Mouse (Mus musculus) midbrain, postnatal 0 days (tissue): Measurements from ENCODE around the gene Olfr370. TPM values are rescaled to one million over a fixed set of nuclear protein-coding genes. Genes with fewer than 3 reads are reported as not detected.
A peak's percentile ranks its signal among the peaks of the same experiment; 100 is the strongest.

Experiments
- ATAC-seq: fragments of 200-750 bp; cut with Nextera tagmentation; 2 replicates; pipeline ENCODE4 v1.8.0; 2017; ENCODE audit warnings: moderate number of reproducible peaks, mild to moderate bottlenecking, moderate TSS enrichment, moderate library complexity; ENCODE audit not compliant: low FRiP score
- DNase-seq: peaks from one replicate; pipeline ENCODE4 v3.0.0-alpha.2; 2015; ENCODE audit warnings: low spot score
- H3K27ac ChIP-seq: fragments of 300-500 bp; sonication (generic); 2 replicates; pipeline ENCODE4 v1.5.1; 2014; ENCODE audit warnings: low read depth, mild to moderate bottlenecking, low read length, mixed read lengths
- H3K27me3 ChIP-seq: fragments of 300-500 bp; sonication (generic); 2 replicates; pipeline ENCODE4 v1.6.1; 2014; ENCODE audit warnings: low read length, control low read depth, mixed read lengths; ENCODE audit not compliant: insufficient read depth
- H3K36me3 ChIP-seq: fragments of 300-500 bp; sonication (generic); 2 replicates; pipeline ENCODE4 v1.6.1; 2014; ENCODE audit warnings: low read length, control low read depth, mixed read lengths; ENCODE audit not compliant: insufficient read depth
- H3K4me1 ChIP-seq: fragments of 300-500 bp; sonication (generic); 2 replicates; pipeline ENCODE4 v1.6.1; 2014; ENCODE audit warnings: mild to moderate bottlenecking, control low read depth, antibody characterized with exemption, low read length, mixed read lengths; ENCODE audit not compliant: insufficient read depth
- H3K4me2 ChIP-seq: fragments of 300-500 bp; sonication (generic); 2 replicates; pipeline ENCODE4 v1.6.1; 2014; ENCODE audit warnings: low read depth, mild to moderate bottlenecking, low read length, mixed read lengths; ENCODE audit not compliant: poor library complexity, severe bottlenecking
- H3K4me3 ChIP-seq: fragments of 300-500 bp; sonication (generic); 2 replicates; pipeline ENCODE4 v1.5.1; 2014; ENCODE audit warnings: low read depth, mild to moderate bottlenecking, low read length, moderate library complexity
- H3K9ac ChIP-seq: fragments of 300-500 bp; sonication (generic); replicated peaks from 2 replicates; pipeline ENCODE4 v1.6.1; 2014; ENCODE audit warnings: mild to moderate bottlenecking, low read length, moderate library complexity, mixed read lengths; ENCODE audit not compliant: poor library complexity, severe bottlenecking
- H3K9me3 ChIP-seq: fragments of 300-500 bp; sonication (generic); 2 replicates; pipeline ENCODE4 v1.6.1; 2016; ENCODE audit warnings: low read length, control low read depth
- CTCF ChIP-seq: IDR thresholded peaks from 2 replicates; pipeline ENCODE4 v1.5.1; 2016; ENCODE audit warnings: antibody characterized with exemption, mild to moderate bottlenecking
- WGBS: fragments of 180-500 bp; shearing (Covaris S2); extraction: QIAGEN DNeasy Blood & Tissue Kit; methylation state at CpG from one replicate; pipeline ENCODE4 v1.1.7; 2014; 5-methylcytosine and 5-hydroxymethylcytosine counted together
- polyA plus RNA-seq: library from polyadenylated mRNA; unstranded; fragments of >200 nt; fragmentation: Nextera tagmentation; extraction: Ambion mirVana; gene quantifications from 2 replicates; pipeline ENCODE4 v1.2.1, GENCODE M21; 2015
- total RNA-seq: library from RNA; depleted of rRNA; stranded (reverse); fragments of >200 nt; gene quantifications from 2 replicates; pipeline ENCODE4 v1.2.3, GENCODE M21; 2014

Olfr370 gene
- total and polyA plus RNA-seq, 2 experiments from 2014 or later: not detected

DNA sequence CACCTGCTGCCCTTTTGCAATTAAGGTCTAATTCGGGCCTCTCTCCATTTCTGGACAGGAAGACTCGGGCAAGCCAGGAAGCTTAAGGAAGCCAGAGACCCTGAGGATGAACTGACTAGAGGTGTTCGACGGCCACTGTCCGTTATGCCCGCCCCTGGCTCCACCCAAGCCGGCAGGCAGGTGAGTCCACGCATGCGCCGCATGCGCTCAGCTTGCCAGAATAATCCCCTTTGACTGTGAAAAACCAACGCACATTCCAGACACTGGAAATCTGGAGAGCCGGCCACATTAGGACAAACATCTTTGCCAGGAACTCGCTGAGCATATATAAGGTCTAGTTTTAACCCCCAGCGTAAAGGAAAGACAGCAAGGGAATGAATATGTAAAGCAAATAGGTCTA lies 47.7 kb downstream of the Olfr370 start:
- peaks cover 10% of the 10 kb centered on the region; the same call in 1 of the 2 replicates for H3K4me1 ChIP-seq
- WGBS: 81% methylated on average over 15 of the region's 15 CpGs
- TF ChIP-seq CTCF: no peak

GRCm38 (mm10) chr8:83584771-83585170 lies 49.2 kb downstream of the Olfr370 start:
- no peak for TF ChIP-seq CTCF
- Histone ChIP-seq H3K27me3 (no peaks in the 10 kb centered on the region), H3K36me3 (0 out of 2 replicates have a peak, but pooled peaks cover 3% of the 10 kb centered on the region), H3K4me3 (no peak overlapping the region), H3K27ac (no peak overlapping the region), H3K9ac (no peak overlapping the region), H3K9me3 (no peaks in the 10 kb centered on the region), H3K4me1 (peaks cover 11% of the 10 kb centered on the region; the same call in 1 of the 2 replicates), H3K4me2 (no peak overlapping the region)
- ATAC-seq (no peak), DNase-seq (no peak)
- 75% methylated on average over 1 of the region's 1 CpGs for WGBS

More for the DNA sequence above, 47.7 kb downstream of the Olfr370 start:
- Histone ChIP-seq H3K27me3 (no peaks in the 10 kb centered on the region), H3K4me3 (no peak overlapping the region), H3K9ac (no peak overlapping the region), H3K36me3 (0 out of 2 replicates have a peak, but pooled peaks cover 1% of the 10 kb centered on the region), H3K9me3 (no peaks in the 10 kb centered on the region), H3K4me2 (no peak overlapping the region), H3K27ac (no peak overlapping the region)
- ATAC-seq: no peak
- DNase-seq: no peak

DNA sequence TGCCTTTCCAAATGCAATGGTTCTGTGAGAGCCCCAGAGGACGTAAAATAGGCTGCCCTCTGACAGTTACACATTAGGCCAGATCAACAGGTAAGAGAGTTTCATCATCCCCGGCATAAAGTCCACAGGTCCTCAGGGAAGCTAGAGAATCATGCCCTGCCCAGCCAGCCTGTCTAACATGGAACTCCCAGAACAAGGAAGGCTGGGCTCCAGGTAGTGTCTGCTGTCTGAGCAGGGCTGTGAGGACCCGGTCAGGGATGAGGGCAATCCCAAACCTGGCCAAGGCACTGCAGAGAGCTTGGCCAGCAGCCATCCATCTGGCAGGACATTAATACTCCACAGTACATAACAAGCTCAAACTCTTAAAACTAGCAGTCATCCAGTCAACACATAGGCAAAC lies 49.8 kb downstream of the Olfr370 start:
- Histone ChIP-seq H3K9ac (no peak overlapping the region), H3K4me3 (no peak overlapping the region), H3K4me2 (no peak overlapping the region), H3K9me3 (no peaks in the 10 kb centered on the region), H3K36me3 (0 out of 2 replicates have a peak, but pooled peaks cover 3% of the 10 kb centered on the region), H3K27ac (no peak overlapping the region), H3K27me3 (no peaks in the 10 kb centered on the region), H3K4me1 (peaks cover 11% of the 10 kb centered on the region; the same call in 1 of the 2 replicates)
- TF ChIP-seq CTCF: no peak
- 86% methylated on average over 3 of the region's 3 CpGs for WGBS
- ATAC-seq (no peak), DNase-seq (no peak)

- 95% methylated on average over 6 of the region's 6 CpGs for WGBS
- Histone ChIP-seq H3K27me3 (no peaks in the 10 kb centered on the region), H3K9ac (no peak overlapping the region), H3K9me3 (no peaks in the 10 kb centered on the region), H3K4me1 (peaks cover 20% of the 10 kb centered on the region; the same call in 1 of the 2 replicates), H3K36me3 (0 out of 2 replicates have a peak, but pooled peaks cover 3% of the 10 kb centered on the region), H3K27ac (no peak overlapping the region), H3K4me3 (no peak overlapping the region), H3K4me2 (no peak overlapping the region)
- no peak for TF ChIP-seq CTCF
- DNase-seq: no peak
- ATAC-seq: no peak
Observed at GRCm38 (mm10) chr8:83587644-83588043, 52.1 kb downstream of the Olfr370 start.

DNA sequence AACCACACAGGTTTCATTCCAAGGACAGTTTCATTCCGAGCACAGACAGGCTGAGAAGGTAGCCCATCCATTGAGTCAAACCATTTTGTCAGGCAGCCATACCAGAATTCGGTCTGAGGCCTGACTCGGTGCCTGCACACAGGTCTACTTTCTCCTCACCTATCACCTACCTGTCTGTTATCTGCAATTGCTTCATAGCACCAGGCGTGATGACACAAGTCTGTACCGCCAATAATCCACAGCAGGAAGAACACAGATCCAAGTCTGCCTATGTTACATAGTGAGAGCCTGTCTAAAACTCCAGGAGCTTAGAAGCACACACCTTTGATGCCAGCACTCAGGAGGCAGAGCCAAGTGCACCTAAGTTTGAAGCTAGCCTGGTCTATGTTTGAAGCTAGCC lies 53.3 kb downstream of the Olfr370 start:
- peaks cover 20% of the 10 kb centered on the region; the same call in 1 of the 2 replicates for H3K4me1 ChIP-seq
- no peak for ATAC-seq
- 0 out of 2 replicates have a peak, but pooled peaks cover 3% of the 10 kb centered on the region for H3K36me3 ChIP-seq

DNA sequence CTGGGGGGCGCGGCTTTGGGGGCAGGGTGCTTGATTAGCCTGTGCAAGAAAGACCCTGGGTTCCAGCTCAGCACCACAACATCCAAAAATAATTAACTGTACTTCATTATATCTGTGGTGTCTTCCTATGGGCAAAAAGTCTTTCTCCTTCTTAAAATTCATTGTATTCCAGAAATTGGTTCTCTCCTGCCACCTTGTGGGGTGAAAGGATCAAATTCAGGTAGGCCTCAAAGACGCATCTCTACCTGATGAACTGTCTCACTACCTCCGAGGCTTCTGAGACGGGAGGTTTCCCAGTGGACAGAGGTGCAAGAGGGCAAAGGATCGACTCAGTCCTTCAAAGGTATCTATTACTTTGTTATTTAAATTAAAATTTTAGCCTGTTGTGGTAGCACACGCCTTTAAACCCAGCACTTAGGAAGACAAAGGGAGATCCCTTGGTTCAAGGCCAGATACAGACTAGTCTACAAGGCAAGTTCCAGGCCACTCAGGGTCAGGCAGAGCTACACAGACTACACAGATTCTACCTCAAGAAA lies 55.0 kb downstream of the Olfr370 start:
- H3K4me2 ChIP-seq: peak overlapping the region; percentile 79
- H3K4me1 ChIP-seq: peaks cover 20% of the 10 kb centered on the region; the same call in 1 of the 2 replicates
- TF ChIP-seq CTCF: peak; percentile 62
- no peaks in the 10 kb centered on the region for H3K9me3 ChIP-seq
- no peak overlapping the region for H3K27ac ChIP-seq
- 75% methylated on average over 7 of the region's 7 CpGs for WGBS
- H3K9ac ChIP-seq: no peak overlapping the region
- DNase-seq (no peak), ATAC-seq (no peak)
- peak overlapping the region; percentile 88; the same call in 1 of the 2 replicates for H3K4me3 ChIP-seq
- no peaks in the 10 kb centered on the region for H3K27me3 ChIP-seq
- H3K36me3 ChIP-seq: 0 out of 2 replicates have a peak, but pooled peaks cover 3% of the 10 kb centered on the region

More for the DNA sequence above, 53.3 kb downstream of the Olfr370 start:
- no peak overlapping the region for H3K4me2 ChIP-seq
- no peak overlapping the region for H3K4me3 ChIP-seq
- no peaks in the 10 kb centered on the region for H3K9me3 ChIP-seq
- 94% methylated on average over 5 of the region's 5 CpGs for WGBS
- no peak overlapping the region for H3K27ac ChIP-seq
- TF ChIP-seq CTCF: no peak
- DNase-seq: no peak
- H3K27me3 ChIP-seq: no peaks in the 10 kb centered on the region
- no peak overlapping the region for H3K9ac ChIP-seq
